Mouse (Mus musculus) G1E (cell line): ENCODE results near the gene Mcrip2. TPM values are rescaled to one million over a fixed set of nuclear protein-coding genes. Genes with fewer than 3 reads are reported as not detected.
A peak's percentile ranks its signal among the peaks of the same experiment; 100 is the strongest.

Experiments used
- ATAC-seq: 2 replicates; pipeline ENCODE4 v1.8.0; 2016; ENCODE audit warnings: mild to moderate bottlenecking; ENCODE audit not compliant: insufficient number of reproducible peaks, poor library complexity, low FRiP score, severe bottlenecking; ENCODE audit errors: extremely low read depth
- DNase-seq: peaks from one replicate; pipeline ENCODE4 v3.0.0; 2012; ENCODE audit warnings: low spot score
- H3K27me3 ChIP-seq: 2 replicates; pipeline ENCODE4 v1.6.1; 2012; ENCODE audit warnings: mild to moderate bottlenecking, low read length, inconsistent platforms; ENCODE audit not compliant: insufficient read depth
- H3K36me3 ChIP-seq: replicated peaks from 2 replicates; pipeline ENCODE3; 2012; ENCODE audit warnings: mild to moderate bottlenecking, inconsistent platforms
- H3K4me1 ChIP-seq: 2 replicates; pipeline ENCODE4 v1.6.1; 2012; ENCODE audit warnings: low read depth, low read length, inconsistent platforms, mixed read lengths; ENCODE audit not compliant: insufficient read depth
- H3K4me3 ChIP-seq: 2 replicates; pipeline ENCODE4 v1.5.1; 2012; ENCODE audit warnings: low read depth, mild to moderate bottlenecking, inconsistent platforms, low read length, moderate library complexity, mixed read lengths
- H3K9me3 ChIP-seq: replicated peaks from 2 replicates; pipeline ENCODE4 v1.6.1; 2012; ENCODE audit warnings: inconsistent platforms
- CTCF ChIP-seq: IDR thresholded peaks from 2 replicates; pipeline ENCODE4 v1.5.1; 2012; ENCODE audit warnings: low read depth, low read length, inconsistent platforms, mixed read lengths
- GATA1 ChIP-seq: IDR thresholded peaks from 2 replicates; pipeline ENCODE4 v1.6.1; 2012; ENCODE audit warnings: borderline replicate concordance, low read length, inconsistent platforms, mixed read lengths
- GATA2 ChIP-seq: IDR thresholded peaks from 2 replicates; pipeline ENCODE4 v1.6.1; 2012; ENCODE audit warnings: low read depth, low read length, inconsistent platforms, borderline replicate concordance
- POLR2AphosphoS5 ChIP-seq: IDR thresholded peaks from 2 replicates; pipeline ENCODE4 v1.6.1; 2012; ENCODE audit warnings: low read depth, low read length, inconsistent platforms; ENCODE audit not compliant: insufficient replicate concordance
- TAL1 ChIP-seq: conservative IDR thresholded peaks from 2 replicates; pipeline ENCODE4 v1.6.1; 2012; ENCODE audit warnings: low read depth, low read length, inconsistent platforms, mixed read lengths
- polyA plus RNA-seq: library from polyadenylated mRNA; stranded (reverse); fragments of >175 nt; gene quantifications from 2 replicates; pipeline ENCODE4 v1.2.3, GENCODE M21; 2012
- total RNA-seq, 2 experiments: library from RNA; stranded (forward) in 1 of 2; stranded (reverse) in 1 of 2; fragments of 200-1000 nt in 1 of 2; fragments of >200 nt in 1 of 2; fragmentation: Nextera tagmentation in 1 of 2; gene quantifications; 2 replicates each; pipeline ENCODE4 v1.2.3; 2014 to 2017

Mcrip2 gene
- total and polyA plus RNA-seq, 3 experiments, result 4.4 to 77.6 (median 8.7) TPM

GRCm38 (mm10) chr17:25869954-25870353 lies 1.4 kb upstream of the Mcrip2 start:
- H3K4me3 ChIP-seq, result no peak overlapping the region
- no peaks in the 10 kb centered on the region; the same call in 1 of the 2 replicates for H3K27me3 ChIP-seq
- no peak for TF ChIP-seq POLR2AphosphoS5
- TF ChIP-seq CTCF, result no peak
- TF ChIP-seq GATA2, result no peak
- ATAC-seq (no peak), DNase-seq (no peak)
- H3K36me3 ChIP-seq, result peaks cover 20% of the 10 kb centered on the region
- no peaks in the 10 kb centered on the region for H3K9me3 ChIP-seq
- peaks cover 51% of the 10 kb centered on the region for H3K4me1 ChIP-seq

- DNase-seq (no peak), ATAC-seq (no peak)
- Histone ChIP-seq H3K4me1 (peaks cover 48% of the 10 kb centered on the region), H3K4me3 (no peak overlapping the region), H3K9me3 (no peaks in the 10 kb centered on the region), H3K27me3 (no peaks in the 10 kb centered on the region; the same call in 1 of the 2 replicates), H3K36me3 (peaks cover 24% of the 10 kb centered on the region)
- TF ChIP-seq GATA2, result no peak
- no peak for TF ChIP-seq POLR2AphosphoS5
- no peak for TF ChIP-seq CTCF
- TF ChIP-seq GATA1, result no peak
- no peak for TF ChIP-seq TAL1
Measured at GRCm38 (mm10) chr17:25869498-25869897, 934 bp upstream of the Mcrip2 start.

DNA sequence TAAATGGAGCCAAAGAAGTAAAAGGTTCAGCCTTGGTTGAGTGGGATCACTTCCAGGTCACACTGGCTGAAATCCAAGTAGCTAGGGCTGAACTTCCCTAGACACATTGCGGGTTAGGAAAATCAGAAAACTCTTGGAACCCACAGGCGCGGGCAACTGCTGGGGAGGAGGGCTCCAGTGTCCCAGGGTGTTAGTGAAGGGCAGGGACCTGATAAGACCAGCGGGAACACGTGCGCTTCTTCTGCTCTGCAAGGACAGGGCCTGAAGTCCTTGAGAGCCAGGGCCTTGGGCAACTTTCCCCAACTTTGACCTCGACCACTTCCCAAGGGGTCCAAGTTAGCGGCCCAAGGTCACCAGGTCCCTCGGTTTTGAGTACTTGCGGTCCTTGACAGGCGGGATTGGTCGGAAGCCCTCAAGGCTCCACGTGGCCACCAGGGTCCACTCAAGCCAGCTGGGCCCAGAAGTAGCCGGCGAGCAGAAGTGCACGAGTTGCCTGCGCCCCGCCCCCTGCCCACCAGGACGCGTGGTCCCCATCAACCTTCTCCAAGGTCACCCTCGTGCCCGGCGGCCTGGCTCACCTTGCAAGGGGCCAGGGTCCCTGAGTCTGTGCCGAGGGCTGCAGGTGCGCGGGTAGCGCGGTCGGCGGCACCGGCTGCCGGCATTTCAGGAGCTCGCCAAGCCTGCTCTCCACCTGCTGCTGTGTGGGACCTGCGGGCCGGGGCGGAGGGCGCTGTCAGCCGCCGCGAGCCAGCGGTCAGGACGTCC lies 546 bp downstream of the Mcrip2 start:
- no peaks in the 10 kb centered on the region; the same call in 1 of the 2 replicates for H3K27me3 ChIP-seq
- ATAC-seq (no peak), DNase-seq (no peak)
- H3K36me3 ChIP-seq, result peaks cover 37% of the 10 kb centered on the region
- peaks cover 37% of the 10 kb centered on the region for H3K4me1 ChIP-seq
- H3K9me3 ChIP-seq, result no peaks in the 10 kb centered on the region
- TF ChIP-seq GATA2 (no peak), CTCF (no peak)
- peak overlapping the region; percentile 83 for H3K4me3 ChIP-seq

- H3K36me3 ChIP-seq, result peaks cover 39% of the 10 kb centered on the region
- H3K9me3 ChIP-seq, result no peaks in the 10 kb centered on the region
- ATAC-seq, result peak; percentile 4; the same call in 1 of the 2 replicates
- no peaks in the 10 kb centered on the region; the same call in 1 of the 2 replicates for H3K27me3 ChIP-seq
- DNase-seq, result peak; percentile 45
- peak overlapping the region; percentile 83; the same call in 1 of the 2 replicates for H3K4me3 ChIP-seq
- peaks cover 39% of the 10 kb centered on the region for H3K4me1 ChIP-seq
- TF ChIP-seq TAL1 (no peak), GATA1 (no peak), GATA2 (no peak), CTCF (no peak), POLR2AphosphoS5 (no peak)
Measured at GRCm38 (mm10) chr17:25867509-25867835, 1.1 kb downstream of the Mcrip2 start.

GRCm38 (mm10) chr17:25866172-25866571 lies 2.4 kb downstream of the Mcrip2 start:
- Histone ChIP-seq H3K36me3 (peaks cover 39% of the 10 kb centered on the region), H3K4me1 (peaks cover 47% of the 10 kb centered on the region), H3K4me3 (no peak overlapping the region), H3K27me3 (no peaks in the 10 kb centered on the region; the same call in 1 of the 2 replicates), H3K9me3 (no peaks in the 10 kb centered on the region)
- no peak for DNase-seq
- no peak for TF ChIP-seq GATA2
- no peak for TF ChIP-seq GATA1
- TF ChIP-seq POLR2AphosphoS5, result no peak
- no peak for TF ChIP-seq CTCF
- TF ChIP-seq TAL1, result no peak
- no peak for ATAC-seq

DNA sequence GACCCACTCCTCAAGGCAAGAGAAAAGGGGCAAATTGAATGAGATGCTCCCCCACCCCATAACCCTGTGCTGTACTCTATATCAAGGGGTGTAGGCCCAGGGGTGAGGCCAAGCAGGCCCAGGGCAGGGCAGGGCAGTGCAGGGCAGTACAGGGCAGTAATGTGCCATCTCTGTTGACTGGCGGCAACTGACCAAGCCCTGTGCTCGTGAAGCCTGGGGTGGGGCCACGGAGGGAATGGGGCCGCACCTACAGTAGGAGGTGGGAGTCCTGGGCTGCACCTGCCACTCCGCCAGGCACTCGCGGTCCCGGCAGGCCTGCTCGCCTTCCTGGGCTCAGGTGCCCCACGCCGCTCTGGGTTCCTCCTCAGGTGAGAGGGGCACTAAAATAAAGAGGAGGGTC lies 3.3 kb downstream of the Mcrip2 start:
- TF ChIP-seq CTCF (no peak), TAL1 (no peak), GATA2 (no peak), POLR2AphosphoS5 (no peak), GATA1 (no peak)
- no peaks in the 10 kb centered on the region for H3K9me3 ChIP-seq
- DNase-seq (no peak), ATAC-seq (no peak)
- H3K4me3 ChIP-seq, result no peak overlapping the region
- H3K4me1 ChIP-seq, result peaks cover 55% of the 10 kb centered on the region
- H3K36me3 ChIP-seq, result peaks cover 40% of the 10 kb centered on the region
- H3K27me3 ChIP-seq, result no peaks in the 10 kb centered on the region; the same call in 1 of the 2 replicates

DNA sequence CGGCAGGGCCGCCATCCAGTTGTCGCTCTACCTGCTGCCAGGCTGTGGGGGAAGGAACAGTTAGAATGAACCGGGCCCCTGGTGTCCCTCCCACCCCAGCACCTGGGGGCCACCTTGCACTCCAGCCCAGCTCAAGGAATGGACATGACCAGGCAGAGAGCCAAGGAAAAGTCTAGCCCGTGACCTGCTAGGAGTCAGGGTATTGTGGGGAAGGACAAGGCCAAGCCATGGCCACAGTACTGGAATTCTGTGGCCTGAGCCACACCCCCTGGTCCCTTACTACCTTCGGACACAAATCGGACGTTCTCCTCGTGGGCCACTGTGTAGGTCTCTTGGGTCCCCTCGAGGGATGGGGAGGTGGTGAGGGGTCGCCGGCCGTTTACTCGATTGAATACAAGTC lies 4.3 kb downstream of the Mcrip2 start:
- DNase-seq (no peak), ATAC-seq (no peak)
- H3K4me3 ChIP-seq, result no peak overlapping the region
- peaks cover 61% of the 10 kb centered on the region for H3K4me1 ChIP-seq
- H3K36me3 ChIP-seq, result peaks cover 48% of the 10 kb centered on the region
- no peaks in the 10 kb centered on the region for H3K9me3 ChIP-seq
- no peak for TF ChIP-seq CTCF
- no peak for TF ChIP-seq TAL1
- no peak for TF ChIP-seq GATA1
- no peak for TF ChIP-seq GATA2
- no peak for TF ChIP-seq POLR2AphosphoS5
- H3K27me3 ChIP-seq, result no peaks in the 10 kb centered on the region; the same call in 1 of the 2 replicates
